Mouse (Mus musculus) intestine, embryonic 14.5 days (tissue): ENCODE data around the gene Tns3. TPM values are rescaled to one million over a fixed set of nuclear protein-coding genes. Genes with fewer than 3 reads are reported as not detected.

Experiments
- ATAC-seq: fragments of 200-750 bp; cut with Nextera tagmentation; replicated peaks from 2 replicates; pipeline ENCODE4 v1.8.0; 2017; ENCODE audit warnings: low read depth, moderate number of reproducible peaks, moderate TSS enrichment, moderate library complexity; ENCODE audit not compliant: low FRiP score, low TSS enrichment
- DNase-seq: peaks from one replicate; pipeline ENCODE4 v3.0.0-alpha.2; 2018; ENCODE audit warnings: low spot score
- H3K27ac ChIP-seq: fragments of 300-500 bp; sonication (generic); 2 replicates; pipeline ENCODE4 v1.5.1; 2014; ENCODE audit warnings: low read depth, mild to moderate bottlenecking, control low read depth
- H3K27me3 ChIP-seq: fragments of 300-500 bp; sonication (generic); replicated peaks from 2 replicates; pipeline ENCODE4 v1.6.1; 2014; ENCODE audit warnings: low read length, control low read depth; ENCODE audit not compliant: control insufficient read depth, insufficient read depth
- H3K36me3 ChIP-seq: fragments of 300-500 bp; sonication (generic); 2 replicates; pipeline ENCODE4 v1.6.1; 2014; ENCODE audit warnings: low read length, control low read depth; ENCODE audit not compliant: control insufficient read depth, insufficient read depth
- H3K4me1 ChIP-seq: fragments of 300-500 bp; sonication (generic); replicated peaks from 2 replicates; pipeline ENCODE4 v1.6.1; 2014; ENCODE audit warnings: low read length, control low read depth, mixed read lengths; ENCODE audit not compliant: control insufficient read depth, insufficient read depth
- H3K4me2 ChIP-seq: fragments of 300-500 bp; sonication (generic); 2 replicates; pipeline ENCODE4 v1.6.1; 2014; ENCODE audit warnings: low read length
- H3K4me3 ChIP-seq: fragments of 300-500 bp; sonication (generic); 2 replicates; pipeline ENCODE4 v1.5.1; 2014; ENCODE audit warnings: low read depth, low read length, control low read depth, mixed read lengths
- H3K9ac ChIP-seq: fragments of 300-500 bp; sonication (generic); 2 replicates; pipeline ENCODE4 v1.6.1; 2014; ENCODE audit warnings: mild to moderate bottlenecking, low read length
- H3K9me3 ChIP-seq: fragments of 300-500 bp; sonication (generic); 2 replicates; pipeline ENCODE4 v1.6.1; 2016; ENCODE audit warnings: low read length, control low read depth; ENCODE audit not compliant: control insufficient read depth
- WGBS: fragments of 180-500 bp; shearing (Covaris S2); extraction: QIAGEN DNeasy Blood & Tissue Kit; methylation state at CpG from one replicate; pipeline ENCODE4 v1.1.7; 2014; 5-methylcytosine and 5-hydroxymethylcytosine counted together
- polyA plus RNA-seq: library from polyadenylated mRNA; unstranded; fragments of >200 nt; fragmentation: Nextera tagmentation; extraction: Ambion mirVana; gene quantifications from 2 replicates; pipeline ENCODE4 v1.2.1, GENCODE M21; 2014

Tns3 gene
- polyA plus RNA-seq, 1 experiment from 2014 or later: 25.7 TPM

- Histone ChIP-seq H3K4me3 (no peak overlapping the region), H3K9me3 (no peaks in the 10 kb centered on the region)
- WGBS: 87% methylated on average over 3 of the region's 3 CpGs
These were observed 98.0 kb downstream of the Tns3 start for GRCm38 (mm10) chr11:8566250-8566853.

DNA sequence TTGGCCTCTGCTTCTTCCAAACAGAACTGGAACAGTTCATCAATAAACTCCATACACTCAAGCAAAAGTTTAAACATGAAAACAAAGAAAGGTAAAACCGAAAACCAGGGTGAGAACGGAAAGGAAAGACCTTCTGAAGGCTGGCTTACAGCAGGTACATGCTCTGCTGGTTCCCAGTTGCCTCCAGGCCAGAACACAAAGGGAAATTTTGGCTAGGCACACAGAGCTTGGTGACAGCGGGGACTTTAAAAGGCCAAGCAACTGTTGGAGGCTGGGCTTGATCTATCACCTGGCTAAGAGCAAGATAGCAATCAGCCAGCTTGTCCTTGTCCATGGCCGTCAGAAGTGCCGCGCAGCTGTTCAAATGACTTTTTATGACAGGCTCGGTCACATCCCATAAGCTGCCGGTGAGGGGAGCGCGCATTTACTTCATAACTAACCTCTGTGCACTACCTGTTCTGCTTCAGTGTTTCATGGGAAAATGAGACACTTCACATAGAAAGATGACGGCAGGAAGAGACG, 105.5 kb downstream of the Tns3 start:
- 70% methylated on average over 12 of the region's 12 CpGs for WGBS
- Histone ChIP-seq H3K27ac (peak overlapping the region; percentile 27; the same call in 1 of the 2 replicates), H3K27me3 (no peaks in the 10 kb centered on the region), H3K36me3 (no peaks in the 10 kb centered on the region), H3K4me3 (no peak overlapping the region), H3K9me3 (no peaks in the 10 kb centered on the region), H3K4me1 (peaks cover 12% of the 10 kb centered on the region; the same call in 1 of the 2 replicates), H3K9ac (no peak overlapping the region), H3K4me2 (no peak overlapping the region)
- DNase-seq (no peak), ATAC-seq (no peak)

More at GRCm38 (mm10) chr11:8566250-8566853, 98.0 kb downstream of the Tns3 start:
- Histone ChIP-seq H3K9ac (no peak overlapping the region), H3K36me3 (peaks cover 4% of the 10 kb centered on the region; the same call in 1 of the 2 replicates), H3K27ac (no peak overlapping the region), H3K27me3 (no peaks in the 10 kb centered on the region), H3K4me2 (no peak overlapping the region), H3K4me1 (peaks cover 5% of the 10 kb centered on the region; the same call in 1 of the 2 replicates)
- no peak for ATAC-seq
- DNase-seq: no peak

DNA sequence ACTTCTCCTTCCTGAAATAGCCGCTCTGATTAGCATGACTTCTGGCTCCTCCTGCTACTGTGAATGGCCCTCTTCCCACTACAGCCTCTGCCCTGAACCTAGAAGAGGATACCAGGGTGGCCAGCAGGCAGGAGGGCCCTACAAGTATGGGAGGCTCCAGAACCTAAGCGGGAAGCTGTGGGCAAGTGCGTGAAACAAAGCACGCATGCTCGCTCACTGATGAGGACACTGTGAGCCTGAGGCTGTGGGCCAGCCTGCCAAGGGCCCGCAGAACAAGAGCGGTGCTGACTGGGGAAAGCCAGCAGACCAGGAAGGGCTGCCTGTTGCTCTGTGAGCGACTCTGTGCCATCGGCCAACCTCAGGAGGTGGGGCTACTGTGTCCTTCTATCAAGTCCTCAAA, 106.1 kb downstream of the Tns3 start:
- H3K4me2 ChIP-seq: no peak overlapping the region
- H3K9me3 ChIP-seq: no peaks in the 10 kb centered on the region
- H3K4me1 ChIP-seq: peaks cover 12% of the 10 kb centered on the region; the same call in 1 of the 2 replicates
- DNase-seq (no peak), ATAC-seq (no peak)
- no peaks in the 10 kb centered on the region for H3K27me3 ChIP-seq
- H3K4me3 ChIP-seq: no peak overlapping the region
- H3K27ac ChIP-seq: no peak overlapping the region
- 78% methylated on average over 9 of the region's 9 CpGs for WGBS
- no peak overlapping the region for H3K9ac ChIP-seq
- no peaks in the 10 kb centered on the region for H3K36me3 ChIP-seq

DNA sequence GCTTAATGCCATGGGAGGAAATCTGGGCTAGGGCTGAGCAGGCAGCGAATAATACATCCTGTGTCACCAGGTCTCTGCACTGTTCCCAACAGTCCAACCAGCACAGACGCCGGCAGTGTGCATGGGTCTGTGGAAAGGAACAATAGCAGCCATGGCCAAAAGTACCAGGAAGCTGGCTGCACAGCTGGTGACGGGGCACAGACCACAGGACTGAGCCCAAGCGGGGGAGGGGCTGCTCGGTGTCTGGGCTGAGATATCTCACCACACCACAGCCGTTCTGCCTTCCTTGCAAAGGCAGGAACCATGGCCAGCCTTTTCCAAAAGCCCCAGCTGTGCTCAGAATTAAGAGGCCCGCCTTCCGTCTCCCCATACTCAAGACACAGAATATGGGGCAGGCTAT, 107.3 kb downstream of the Tns3 start:
- DNase-seq (no peak), ATAC-seq (peak; percentile 39; the same call in 1 of the 2 replicates)

DNA sequence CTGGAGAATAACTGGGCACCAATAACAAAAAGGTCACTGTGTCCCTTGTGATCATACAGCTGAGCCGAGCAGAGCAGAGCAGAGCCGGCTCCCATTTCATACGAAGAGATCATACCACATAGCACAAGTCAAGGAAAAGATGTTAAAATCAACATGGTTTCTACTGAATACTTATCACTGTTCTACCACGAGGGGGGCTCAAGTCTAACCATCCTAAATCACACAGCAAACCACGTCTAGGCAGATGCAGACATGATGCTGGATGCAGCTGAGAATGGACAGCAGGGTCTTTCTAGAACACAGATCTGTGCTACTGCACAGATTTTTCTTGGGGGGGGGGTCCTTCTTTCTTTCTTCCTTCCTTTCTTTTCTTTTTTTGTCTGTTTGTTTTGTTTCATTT, 112.6 kb downstream of the Tns3 start:
- no peak overlapping the region for H3K4me3 ChIP-seq
- no peaks in the 10 kb centered on the region for H3K4me1 ChIP-seq
- no peak overlapping the region for H3K27ac ChIP-seq
- H3K9me3 ChIP-seq: no peaks in the 10 kb centered on the region
- no peaks in the 10 kb centered on the region for H3K27me3 ChIP-seq
- 85% methylated on average over 5 of the region's 5 CpGs for WGBS
- DNase-seq (no peak), ATAC-seq (no peak)
- H3K4me2 ChIP-seq: no peak overlapping the region
- H3K9ac ChIP-seq: no peak overlapping the region
- peaks cover 22% of the 10 kb centered on the region for H3K36me3 ChIP-seq

More for the DNA sequence above, 107.3 kb downstream of the Tns3 start:
- H3K27me3 ChIP-seq: no peaks in the 10 kb centered on the region
- WGBS: 50% methylated on average over 9 of the region's 9 CpGs
- no peak overlapping the region for H3K27ac ChIP-seq
- H3K36me3 ChIP-seq: no peaks in the 10 kb centered on the region
- no peaks in the 10 kb centered on the region for H3K9me3 ChIP-seq
- H3K9ac ChIP-seq: no peak overlapping the region
- H3K4me2 ChIP-seq: no peak overlapping the region
- no peak overlapping the region for H3K4me3 ChIP-seq
- H3K4me1 ChIP-seq: peaks cover 12% of the 10 kb centered on the region; the same call in 1 of the 2 replicates

- H3K9ac ChIP-seq: no peak overlapping the region
- H3K4me2 ChIP-seq: no peak overlapping the region
- no peak for DNase-seq
- no peaks in the 10 kb centered on the region for H3K9me3 ChIP-seq
- 0 out of 2 replicates have a peak, but pooled peaks cover under 1% of the 10 kb centered on the region for H3K4me1 ChIP-seq
- 79% methylated on average over 5 of the region's 5 CpGs for WGBS
- H3K36me3 ChIP-seq: peaks cover 52% of the 10 kb centered on the region
- H3K27me3 ChIP-seq: no peaks in the 10 kb centered on the region
- no peak overlapping the region for H3K4me3 ChIP-seq
- no peak overlapping the region for H3K27ac ChIP-seq
- ATAC-seq: no peak
These were observed 116.7 kb downstream of the Tns3 start for GRCm38 (mm10) chr11:8547661-8548060.

DNA sequence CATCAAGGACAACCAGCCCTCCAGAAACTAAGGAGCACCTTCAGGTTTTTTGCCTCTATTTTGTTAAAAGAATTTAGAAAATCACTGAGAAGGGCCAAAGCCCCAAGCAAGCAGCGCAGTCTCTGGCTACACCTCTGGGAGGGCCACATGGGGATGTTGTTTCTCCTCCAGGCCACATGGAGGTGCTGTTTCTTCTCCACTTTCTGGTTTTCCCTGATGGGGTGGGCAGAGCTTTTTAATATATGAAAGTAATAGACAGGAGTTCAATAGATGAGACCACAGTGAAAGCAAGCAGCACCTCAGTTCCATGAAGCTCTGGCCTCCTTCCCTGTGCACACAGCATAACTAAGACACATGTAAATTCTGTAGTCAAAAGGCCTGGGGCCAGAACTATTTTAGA, 118.5 kb downstream of the Tns3 start:
- Histone ChIP-seq H3K27ac (no peak overlapping the region), H3K27me3 (no peaks in the 10 kb centered on the region), H3K9ac (no peak overlapping the region), H3K9me3 (no peaks in the 10 kb centered on the region), H3K4me1 (0 out of 2 replicates have a peak, but pooled peaks cover 5% of the 10 kb centered on the region), H3K4me2 (no peak overlapping the region), H3K4me3 (no peak overlapping the region), H3K36me3 (peaks cover 61% of the 10 kb centered on the region)
- no peak for ATAC-seq
- no peak for DNase-seq
- 93% methylated on average over 1 of the region's 1 CpGs for WGBS

DNA sequence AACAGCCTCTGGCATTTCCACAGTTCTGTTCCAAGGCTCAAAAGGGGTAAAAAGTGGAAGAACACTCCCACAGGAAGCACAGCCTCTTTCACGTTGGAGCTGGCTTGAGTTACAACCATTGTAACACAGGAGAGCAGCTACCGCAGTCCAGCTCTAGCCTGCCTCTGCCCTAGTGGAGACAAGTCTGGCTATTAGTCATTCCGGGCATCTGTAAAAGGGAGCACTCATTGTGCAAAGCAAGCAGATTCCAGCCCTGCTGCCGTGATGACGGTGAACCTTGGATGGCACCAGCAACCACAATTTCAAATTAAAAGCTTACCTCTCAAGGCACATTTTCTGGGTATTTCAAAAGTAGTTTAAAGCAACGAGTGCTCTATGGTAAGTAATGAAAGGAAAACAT, 120.0 kb downstream of the Tns3 start:
- H3K27me3 ChIP-seq: no peaks in the 10 kb centered on the region
- no peak overlapping the region for H3K4me3 ChIP-seq
- ATAC-seq: no peak
- no peak overlapping the region for H3K4me2 ChIP-seq
- H3K36me3 ChIP-seq: peaks cover 64% of the 10 kb centered on the region
- H3K9ac ChIP-seq: no peak overlapping the region
- DNase-seq: no peak
- no peaks in the 10 kb centered on the region for H3K9me3 ChIP-seq
- 0 out of 2 replicates have a peak, but pooled peaks cover 5% of the 10 kb centered on the region for H3K4me1 ChIP-seq
- WGBS: 52% methylated on average over 6 of the region's 6 CpGs
- H3K27ac ChIP-seq: no peak overlapping the region
